In genomic region chr10:81167200-81168086, GRCm38 (mm10) we compare ENCODE assay signal across 8 mouse cellular contexts. TPM values are rescaled to one million over a fixed set of nuclear protein-coding genes. Genes with fewer than 3 reads are reported as not detected.
DNase-seq lines count a peak whose midpoint lies in the region; ATAC-seq lines count a peak whose summit lies in the region.

Gene Pias4, minus strand, starts transcription at chr10:81167923.

- intact Hi-C loops in heart, postnatal 14 days (cut with DNase I) = loop anchor here (2.0 kb wide), 1 partner anchor 29 kb away; no protein-coding TSS in a partner anchor

- peaks cover 13% of the 10 kb centered on the region for H3K4me1 ChIP-seq in forebrain, embryonic 14.5 days (ENCODE audit: control insufficient read depth, insufficient read depth, low read length)
- peaks cover 43% of the 10 kb centered on the region for H3K4me1 ChIP-seq in neural tube, embryonic 15.5 days

- peaks cover 15% of the 10 kb centered on the region for H3K36me3 ChIP-seq in forebrain, embryonic 14.5 days (ENCODE audit: control insufficient read depth, insufficient read depth, low read length)
- peaks cover 12% of the 10 kb centered on the region for H3K36me3 ChIP-seq in neural tube, embryonic 15.5 days

- ATAC-seq in forebrain, embryonic 14.5 days = peak; percentile 90
- ATAC-seq in neural tube, embryonic 15.5 days (ENCODE audit: low FRiP score) = peak; percentile 90

- peak within 1 kb of the TSS; percentile 72 for H3K27ac ChIP-seq in forebrain, embryonic 14.5 days (ENCODE audit: low read depth, low read length)
- peak within 1 kb of the TSS; percentile 88 for H3K27ac ChIP-seq in neural tube, embryonic 15.5 days (replicated peaks)

- H3K4me2 ChIP-seq in forebrain, embryonic 14.5 days (ENCODE audit: low read length) = peak within 1 kb of the TSS; percentile 93
- peak within 1 kb of the TSS; percentile 86 for H3K4me2 ChIP-seq in neural tube, embryonic 15.5 days

- H3K4me3 ChIP-seq in forebrain, embryonic 14.5 days (ENCODE audit: low read depth, low read length) = peak within 1 kb of the TSS; percentile 80
- peak within 1 kb of the TSS; percentile 83 for H3K4me3 ChIP-seq in neural tube, embryonic 15.5 days (replicated peaks)

- DNase-seq in ES-CJ7 (ENCODE audit: low read depth, low spot score) = peak; percentile 99
- peak; percentile 100 for DNase-seq in cerebellum, adult 11 months
- peak; percentile 100 for DNase-seq in forebrain, embryonic 14.5 days (ENCODE audit: low spot score)
- peak; percentile 100 for DNase-seq in heart, postnatal 14 days
- peak; percentile 100 for DNase-seq in layer of hippocampus, adult 11-12 months (ENCODE audit: low spot score)
- peak; percentile 100 for DNase-seq in lung, adult 18-20 months
- peak; percentile 100 for DNase-seq in testis, postnatal 14 days (ENCODE audit: low spot score)

- H3K27me3 ChIP-seq in forebrain, embryonic 14.5 days (replicated peaks; ENCODE audit: control insufficient read depth, insufficient read depth, low read length) = no peaks in the 10 kb centered on the region
- no peaks in the 10 kb centered on the region for H3K27me3 ChIP-seq in neural tube, embryonic 15.5 days (replicated peaks)

- WGBS in forebrain, embryonic 14.5 days = under 1% methylated on average over 61 of the region's 64 CpGs
- under 1% methylated on average over 48 of the region's 64 CpGs for WGBS in neural tube, embryonic 15.5 days

- no peaks in the 10 kb centered on the region for H3K9me3 ChIP-seq in forebrain, embryonic 14.5 days (replicated peaks; ENCODE audit: control insufficient read depth, low read length)
- H3K9me3 ChIP-seq in neural tube, embryonic 15.5 days (replicated peaks) = no peaks in the 10 kb centered on the region

- H3K9ac ChIP-seq in forebrain, embryonic 14.5 days (ENCODE audit: low read length) = peak within 1 kb of the TSS; percentile 74
- H3K9ac ChIP-seq in neural tube, embryonic 15.5 days (replicated peaks) = peak within 1 kb of the TSS; percentile 75

RNA-seq across cellular contexts. Expression of gene Pias4, which starts in this region (rescaled TPM):
- polyA plus RNA-seq in forebrain, embryonic 14.5 days (2014; fragmentation: Nextera tagmentation; extraction: Ambion mirVana) = 44.0 and 45.5 TPM in 2 replicates
- total RNA-seq in heart, postnatal 14 days (2021) = 10 to 100 TPM; 15.2 to 18.3 TPM
- 52.8 and 57.3 TPM in 2 replicates for polyA plus RNA-seq in neural tube, embryonic 15.5 days (2015; fragmentation: Nextera tagmentation; extraction: Ambion mirVana)

Comparison
In these comparisons a context has a peak if more than half of its experiments do, and no peak if none do; other contexts are left out.
1. Peak in every context shown above with its lines: DNase-seq, ATAC-seq, H3K4me3 ChIP-seq and H3K27ac ChIP-seq.